ENCODE assay signal across 8 mouse cellular contexts in genomic region chr11:69397581-69398057, GRCm38 (mm10). TPM values are rescaled to one million over a fixed set of nuclear protein-coding genes. Genes with fewer than 3 reads are reported as not detected.
DNase-seq lines count a peak whose midpoint lies in the region; ATAC-seq lines count a peak whose summit lies in the region.

No protein-coding gene starts in this region.

- no peaks in the 10 kb centered on the region for H3K9me3 ChIP-seq in megakaryocyte, embryonic 14.5 days
- no peaks in the 10 kb centered on the region for H3K9me3 ChIP-seq in forebrain, embryonic 11.5 days (ENCODE audit: control insufficient read depth, low read length)
- H3K9me3 ChIP-seq in intestine, embryonic 14.5 days (ENCODE audit: control insufficient read depth, low read length): no peaks in the 10 kb centered on the region
- H3K9me3 ChIP-seq in midbrain, embryonic 11.5 days (ENCODE audit: control insufficient read depth, low read length): no peaks in the 10 kb centered on the region

- WGBS in forebrain, embryonic 11.5 days: 4% methylated on average over 24 of the region's 24 CpGs
- 15% methylated on average over 24 of the region's 24 CpGs for WGBS in intestine, embryonic 14.5 days
- WGBS in midbrain, embryonic 11.5 days: 2% methylated on average over 24 of the region's 24 CpGs

- peak overlapping the region; percentile 49 for H3K9ac ChIP-seq in forebrain, embryonic 11.5 days (ENCODE audit: low read length)
- peak overlapping the region; percentile 96 for H3K9ac ChIP-seq in intestine, embryonic 14.5 days (ENCODE audit: low read length)
- H3K9ac ChIP-seq in midbrain, embryonic 11.5 days (ENCODE audit: low read length): peak overlapping the region; percentile 51

- DNase-seq in cerebellum, adult 18-20 months: peak; percentile 62 to 66
- DNase-seq in forebrain, embryonic 11.5 days (ENCODE audit: low spot score): peak; percentile 78
- DNase-seq in intestine, embryonic 14.5 days (ENCODE audit: low spot score): peak; percentile 72
- peak; percentile 95 for DNase-seq in midbrain, embryonic 11.5 days (ENCODE audit: low spot score, missing footprints)
- no peak for DNase-seq in thymus, postnatal 25 days

- H3K27ac ChIP-seq in forebrain, embryonic 11.5 days (ENCODE audit: low read depth, low read length): peak overlapping the region; percentile 41
- peak overlapping the region; percentile 97 for H3K27ac ChIP-seq in intestine, embryonic 14.5 days (ENCODE audit: low read depth)
- no peak overlapping the region for H3K27ac ChIP-seq in midbrain, embryonic 11.5 days (ENCODE audit: low read depth, low read length)

- H3K27me3 ChIP-seq in megakaryocyte, embryonic 14.5 days (replicated peaks): no peaks in the 10 kb centered on the region
- peaks cover 2% of the 10 kb centered on the region; the same call in 1 of the 2 replicates for H3K27me3 ChIP-seq in forebrain, embryonic 11.5 days (ENCODE audit: control insufficient read depth, insufficient read depth, low read length)
- H3K27me3 ChIP-seq in intestine, embryonic 14.5 days (replicated peaks; ENCODE audit: control insufficient read depth, insufficient read depth, low read length): no peaks in the 10 kb centered on the region
- peaks cover 13% of the 10 kb centered on the region for H3K27me3 ChIP-seq in midbrain, embryonic 11.5 days (ENCODE audit: control insufficient read depth, insufficient read depth, low read length)

- H3K4me3 ChIP-seq in megakaryocyte, embryonic 14.5 days (replicated peaks): peak overlapping the region; percentile 26
- peak overlapping the region; percentile 23 for H3K4me3 ChIP-seq in forebrain, embryonic 11.5 days (ENCODE audit: low read depth, low read length)
- H3K4me3 ChIP-seq in intestine, embryonic 14.5 days (ENCODE audit: low read depth, low read length): peak overlapping the region; percentile 70
- H3K4me3 ChIP-seq in midbrain, embryonic 11.5 days (ENCODE audit: low read depth, low read length): peak overlapping the region; percentile 24

- no peak for ATAC-seq in megakaryocyte, adult 5-6 weeks (ENCODE audit: poor library complexity, severe bottlenecking)
- no peak for ATAC-seq in forebrain, embryonic 11.5 days (replicated peaks; ENCODE audit: low FRiP score)
- no peak for ATAC-seq in intestine, embryonic 14.5 days (replicated peaks; ENCODE audit: low FRiP score, low TSS enrichment, low read depth)
- no peak for ATAC-seq in midbrain, embryonic 11.5 days (ENCODE audit: low FRiP score)
- no peak for ATAC-seq in erythroid progenitor cell, adult 5-6 weeks (replicated peaks; ENCODE audit: low FRiP score, poor library complexity, severe bottlenecking)

- peaks cover 47% of the 10 kb centered on the region for H3K4me1 ChIP-seq in megakaryocyte, embryonic 14.5 days
- peaks cover 35% of the 10 kb centered on the region for H3K4me1 ChIP-seq in forebrain, embryonic 11.5 days (replicated peaks; ENCODE audit: control insufficient read depth, insufficient read depth, low read length)
- H3K4me1 ChIP-seq in intestine, embryonic 14.5 days (replicated peaks; ENCODE audit: control insufficient read depth, insufficient read depth, low read length): peaks cover 24% of the 10 kb centered on the region
- H3K4me1 ChIP-seq in midbrain, embryonic 11.5 days (ENCODE audit: control insufficient read depth, insufficient read depth, low read length): peaks cover 43% of the 10 kb centered on the region

- peak overlapping the region; percentile 41 for H3K4me2 ChIP-seq in forebrain, embryonic 11.5 days (ENCODE audit: low read depth, low read length, severe bottlenecking)
- peak overlapping the region; percentile 72 for H3K4me2 ChIP-seq in intestine, embryonic 14.5 days (ENCODE audit: low read length)
- peak overlapping the region; percentile 82 for H3K4me2 ChIP-seq in midbrain, embryonic 11.5 days

- H3K36me3 ChIP-seq in megakaryocyte, embryonic 14.5 days (replicated peaks; ENCODE audit: low read length): peaks cover 50% of the 10 kb centered on the region
- H3K36me3 ChIP-seq in forebrain, embryonic 11.5 days (ENCODE audit: control insufficient read depth, insufficient read depth, low read length): peaks cover 12% of the 10 kb centered on the region; the same call in 1 of the 2 replicates
- peaks cover 34% of the 10 kb centered on the region for H3K36me3 ChIP-seq in intestine, embryonic 14.5 days (ENCODE audit: control insufficient read depth, insufficient read depth, low read length)
- peaks cover 23% of the 10 kb centered on the region for H3K36me3 ChIP-seq in midbrain, embryonic 11.5 days (ENCODE audit: control insufficient read depth, insufficient read depth, low read length)

RNA-seq across cellular contexts. Expression of gene Tmem88, which starts 0.4 kb away (rescaled TPM):
- polyA plus RNA-seq in megakaryocyte, embryonic 14.5 days (2012; ENCODE audit: insufficient read depth, low replicate concordance): 0.35 TPM in 1 of 2 replicates, not detected in the other
- 0.14 TPM in 1 of 2 replicates, not detected in the other for total RNA-seq in megakaryocyte, adult 5-6 weeks (2015)
- 0.18 TPM in 1 of 2 replicates, not detected in the other for total RNA-seq in megakaryocyte, adult 5-6 weeks (2017)
- polyA plus RNA-seq in forebrain, embryonic 11.5 days (2014; fragmentation: Nextera tagmentation; extraction: Ambion mirVana): 15.6 and 18.5 TPM in 2 replicates
- polyA plus RNA-seq in intestine, embryonic 14.5 days (2014; fragmentation: Nextera tagmentation; extraction: Ambion mirVana): 34.8 and 38.4 TPM in 2 replicates
- polyA plus RNA-seq in midbrain, embryonic 11.5 days (2014; fragmentation: Nextera tagmentation; extraction: Ambion mirVana): 11.9 and 13.1 TPM in 2 replicates
- total RNA-seq in erythroid progenitor cell, adult 5-6 weeks (2015; ENCODE audit: low replicate concordance): not detected in 2 replicates
- not detected in 2 replicates for total RNA-seq in erythroid progenitor cell, adult 5-6 weeks (2017; ENCODE audit: low replicate concordance)

RNA-seq across cellular contexts. Expression of gene Cyb5d1, which starts 2.2 kb away (rescaled TPM):
- 0.25 and 2.4 TPM in 2 replicates for polyA plus RNA-seq in megakaryocyte, embryonic 14.5 days (2012; ENCODE audit: insufficient read depth, low replicate concordance)
- 11.6 and 15.3 TPM in 2 replicates for total RNA-seq in megakaryocyte, adult 5-6 weeks (2015)
- total RNA-seq in megakaryocyte, adult 5-6 weeks (2017): 24.0 and 28.1 TPM in 2 replicates
- 43.7 and 44.4 TPM in 2 replicates for polyA plus RNA-seq in forebrain, embryonic 11.5 days (2014; fragmentation: Nextera tagmentation; extraction: Ambion mirVana)
- 23.3 and 23.8 TPM in 2 replicates for polyA plus RNA-seq in intestine, embryonic 14.5 days (2014; fragmentation: Nextera tagmentation; extraction: Ambion mirVana)
- polyA plus RNA-seq in midbrain, embryonic 11.5 days (2014; fragmentation: Nextera tagmentation; extraction: Ambion mirVana): 44.6 and 50.5 TPM in 2 replicates
- 8.3 and 11.7 TPM in 2 replicates for total RNA-seq in erythroid progenitor cell, adult 5-6 weeks (2015; ENCODE audit: low replicate concordance)
- 25.7 and 32.5 TPM in 2 replicates for total RNA-seq in erythroid progenitor cell, adult 5-6 weeks (2017; ENCODE audit: low replicate concordance)

RNA-seq across cellular contexts. Expression of gene Naa38, which starts 2.3 kb away (rescaled TPM):
- polyA plus RNA-seq in megakaryocyte, embryonic 14.5 days (2012; ENCODE audit: insufficient read depth, low replicate concordance): 33.8 and 159 TPM in 2 replicates
- 90.6 and 105 TPM in 2 replicates for total RNA-seq in megakaryocyte, adult 5-6 weeks (2015)
- 147 and 161 TPM in 2 replicates for total RNA-seq in megakaryocyte, adult 5-6 weeks (2017)
- 105 and 109 TPM in 2 replicates for polyA plus RNA-seq in forebrain, embryonic 11.5 days (2014; fragmentation: Nextera tagmentation; extraction: Ambion mirVana)
- 184 and 197 TPM in 2 replicates for polyA plus RNA-seq in intestine, embryonic 14.5 days (2014; fragmentation: Nextera tagmentation; extraction: Ambion mirVana)
- polyA plus RNA-seq in midbrain, embryonic 11.5 days (2014; fragmentation: Nextera tagmentation; extraction: Ambion mirVana): 120 and 130 TPM in 2 replicates
- total RNA-seq in erythroid progenitor cell, adult 5-6 weeks (2015; ENCODE audit: low replicate concordance): 26.8 and 31.7 TPM in 2 replicates
- 21.6 and 21.9 TPM in 2 replicates for total RNA-seq in erythroid progenitor cell, adult 5-6 weeks (2017; ENCODE audit: low replicate concordance)

RNA-seq across cellular contexts. Expression of gene Kdm6b, which starts 15.9 kb away (rescaled TPM):
- 44.5 and 45.4 TPM in 2 replicates for polyA plus RNA-seq in megakaryocyte, embryonic 14.5 days (2012; ENCODE audit: insufficient read depth, low replicate concordance)
- total RNA-seq in megakaryocyte, adult 5-6 weeks (2015): 27.1 and 29.0 TPM in 2 replicates
- 5.0 and 6.7 TPM in 2 replicates for total RNA-seq in megakaryocyte, adult 5-6 weeks (2017)
- polyA plus RNA-seq in forebrain, embryonic 11.5 days (2014; fragmentation: Nextera tagmentation; extraction: Ambion mirVana): 40.9 and 41.0 TPM in 2 replicates
- polyA plus RNA-seq in intestine, embryonic 14.5 days (2014; fragmentation: Nextera tagmentation; extraction: Ambion mirVana): 29.1 and 29.6 TPM in 2 replicates
- 30.2 and 31.7 TPM in 2 replicates for polyA plus RNA-seq in midbrain, embryonic 11.5 days (2014; fragmentation: Nextera tagmentation; extraction: Ambion mirVana)
- total RNA-seq in erythroid progenitor cell, adult 5-6 weeks (2015; ENCODE audit: low replicate concordance): 6.5 and 11.7 TPM in 2 replicates
- total RNA-seq in erythroid progenitor cell, adult 5-6 weeks (2017; ENCODE audit: low replicate concordance): 0.64 and 1.2 TPM in 2 replicates

RNA-seq across cellular contexts. Expression of gene Chd3, which starts 28.4 kb away (rescaled TPM):
- 14.5 and 29.7 TPM in 2 replicates for polyA plus RNA-seq in megakaryocyte, embryonic 14.5 days (2012; ENCODE audit: insufficient read depth, low replicate concordance)
- total RNA-seq in megakaryocyte, adult 5-6 weeks (2015): 13.6 and 13.9 TPM in 2 replicates
- 17.1 and 19.8 TPM in 2 replicates for total RNA-seq in megakaryocyte, adult 5-6 weeks (2017)
- polyA plus RNA-seq in forebrain, embryonic 11.5 days (2014; fragmentation: Nextera tagmentation; extraction: Ambion mirVana): 53.0 and 61.4 TPM in 2 replicates
- polyA plus RNA-seq in intestine, embryonic 14.5 days (2014; fragmentation: Nextera tagmentation; extraction: Ambion mirVana): 52.4 and 62.3 TPM in 2 replicates
- polyA plus RNA-seq in midbrain, embryonic 11.5 days (2014; fragmentation: Nextera tagmentation; extraction: Ambion mirVana): 38.2 and 39.4 TPM in 2 replicates
- total RNA-seq in erythroid progenitor cell, adult 5-6 weeks (2015; ENCODE audit: low replicate concordance): 21.0 and 33.2 TPM in 2 replicates
- total RNA-seq in erythroid progenitor cell, adult 5-6 weeks (2017; ENCODE audit: low replicate concordance): 18.9 and 19.5 TPM in 2 replicates
